Mouse (Mus musculus) kidney, embryonic 14.5 days (tissue): ENCODE data around the gene Smarcc1. TPM values are rescaled to one million over a fixed set of nuclear protein-coding genes. Genes with fewer than 3 reads are reported as not detected.

Experiments used
- ATAC-seq: fragments of 200-750 bp; cut with Nextera tagmentation; 2 replicates; pipeline ENCODE4 v1.8.0; 2017; ENCODE audit warnings: moderate number of reproducible peaks, mild to moderate bottlenecking, moderate TSS enrichment, moderate library complexity; ENCODE audit not compliant: low FRiP score, low TSS enrichment
- H3K27ac ChIP-seq: fragments of 300-500 bp; sonication (generic); 2 replicates; pipeline ENCODE4 v1.5.1; 2014; ENCODE audit warnings: low read depth, mild to moderate bottlenecking, low read length, moderate library complexity, mixed read lengths
- H3K27me3 ChIP-seq: fragments of 300-500 bp; sonication (generic); 2 replicates; pipeline ENCODE4 v1.6.1; 2014; ENCODE audit warnings: mild to moderate bottlenecking, low read length; ENCODE audit not compliant: control insufficient read depth, insufficient read depth
- H3K36me3 ChIP-seq: fragments of 300-500 bp; sonication (generic); 2 replicates; pipeline ENCODE4 v1.6.1; 2014; ENCODE audit warnings: low read length, mixed read lengths; ENCODE audit not compliant: control insufficient read depth, insufficient read depth
- H3K4me1 ChIP-seq: fragments of 300-500 bp; sonication (generic); 2 replicates; pipeline ENCODE4 v1.6.1; 2014; ENCODE audit warnings: low read length, mixed read lengths; ENCODE audit not compliant: control insufficient read depth, insufficient read depth
- H3K4me2 ChIP-seq: fragments of 300-500 bp; sonication (generic); replicated peaks from 2 replicates; pipeline ENCODE4 v1.6.1; 2014; ENCODE audit warnings: low read depth, mild to moderate bottlenecking, low read length
- H3K4me3 ChIP-seq: fragments of 300-500 bp; sonication (generic); 2 replicates; pipeline ENCODE4 v1.5.1; 2014; ENCODE audit warnings: mild to moderate bottlenecking, low read length
- H3K9ac ChIP-seq: fragments of 300-500 bp; sonication (generic); 2 replicates; pipeline ENCODE4 v1.6.1; 2014; ENCODE audit warnings: low read depth, mild to moderate bottlenecking, low read length, moderate library complexity
- H3K9me3 ChIP-seq: fragments of 300-500 bp; sonication (generic); 2 replicates; pipeline ENCODE4 v1.6.1; 2016; ENCODE audit warnings: low read length; ENCODE audit not compliant: control insufficient read depth
- WGBS: fragments of 180-500 bp; shearing (Covaris S2); extraction: QIAGEN DNeasy Blood & Tissue Kit; methylation state at CpG from one replicate; pipeline ENCODE4 v1.1.7; 2014; 5-methylcytosine and 5-hydroxymethylcytosine counted together
- polyA plus RNA-seq: library from polyadenylated mRNA; unstranded; fragments of >200 nt; fragmentation: Nextera tagmentation; extraction: Ambion mirVana; gene quantifications from 2 replicates; pipeline ENCODE4 v1.2.1, GENCODE M21; 2014

Smarcc1 gene
- polyA plus RNA-seq, 1 experiment from 2014 or later, result 198 TPM

DNA sequence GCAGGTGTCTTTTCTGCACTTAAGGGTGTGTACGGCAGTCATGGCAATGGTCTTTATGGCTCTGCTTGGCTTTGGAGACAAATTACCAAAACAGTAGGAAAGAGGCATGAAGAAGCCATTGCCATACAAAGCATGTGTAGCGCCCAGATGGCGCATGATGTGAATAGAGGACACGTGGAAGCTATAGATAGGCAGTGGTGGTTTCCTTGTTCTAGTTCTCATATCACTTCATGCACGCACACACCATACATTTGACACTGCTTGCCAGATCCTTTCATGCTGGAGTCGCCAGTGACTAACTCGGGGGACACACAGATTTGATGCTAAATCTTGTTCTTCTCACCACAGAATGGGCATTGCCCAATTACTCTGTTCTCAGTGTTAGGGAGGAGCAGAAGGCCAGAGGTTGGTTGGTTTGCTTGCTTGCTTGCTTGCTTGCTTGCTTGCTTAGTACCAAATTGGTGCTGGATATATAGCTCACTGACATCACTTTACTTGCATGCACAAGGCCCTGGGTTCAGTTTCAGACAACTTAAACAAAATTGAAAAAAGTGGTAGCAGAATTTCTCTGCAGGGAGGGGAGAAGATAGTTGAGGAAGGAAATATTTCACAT is 125.8 kb downstream of the Smarcc1 start, which contains the start of gene Cspg5:
Gene Cspg5 (plus strand): TSS at position 563 of the 613 bp plus-strand sequence.
- peak within 1 kb of the TSS; percentile 69 for H3K4me3 ChIP-seq
- H3K27me3 ChIP-seq, result peaks cover 18% of the 10 kb centered on the region; the same call in 1 of the 2 replicates
- H3K4me1 ChIP-seq, result 0 out of 2 replicates have a peak, but pooled peaks cover 9% of the 10 kb centered on the region
- 89% methylated on average over 7 of the region's 7 CpGs for WGBS
- peaks cover 21% of the 10 kb centered on the region; the same call in 1 of the 2 replicates for H3K36me3 ChIP-seq
- H3K9ac ChIP-seq, result no peak within 1 kb of the TSS
- no peak within 1 kb of the TSS for H3K27ac ChIP-seq
- no peak for ATAC-seq
- peak within 1 kb of the TSS; percentile 100 for H3K4me2 ChIP-seq
- H3K9me3 ChIP-seq, result no peaks in the 10 kb centered on the region

DNA sequence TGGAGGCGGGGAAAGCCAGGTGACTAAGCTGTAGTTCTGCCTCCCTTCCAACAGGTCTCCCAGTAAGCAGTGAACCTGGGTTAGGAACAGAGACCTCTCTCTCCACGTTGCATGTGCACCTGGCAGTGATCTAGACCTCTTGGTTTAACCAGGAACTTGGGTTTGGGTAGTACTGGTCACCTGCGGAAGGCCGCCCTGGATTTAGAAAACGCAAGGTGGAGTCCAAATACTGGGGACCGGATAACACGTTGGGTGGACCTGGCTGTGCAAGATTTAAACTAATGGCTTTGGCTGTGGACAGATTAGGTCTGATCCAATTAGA is 127.0 kb downstream of the Smarcc1 start:
- peaks cover 11% of the 10 kb centered on the region; the same call in 1 of the 2 replicates for H3K36me3 ChIP-seq
- peaks cover 18% of the 10 kb centered on the region; the same call in 1 of the 2 replicates for H3K27me3 ChIP-seq
- H3K4me2 ChIP-seq, result peak overlapping the region; percentile 100
- 0 out of 2 replicates have a peak, but pooled peaks cover 9% of the 10 kb centered on the region for H3K4me1 ChIP-seq
- WGBS, result 22% methylated on average over 7 of the region's 7 CpGs
- no peak overlapping the region for H3K27ac ChIP-seq
- peak overlapping the region; percentile 57; the same call in 1 of the 2 replicates for H3K9ac ChIP-seq
- ATAC-seq, result no peak
- H3K9me3 ChIP-seq, result no peaks in the 10 kb centered on the region
- peak overlapping the region; percentile 69 for H3K4me3 ChIP-seq

DNA sequence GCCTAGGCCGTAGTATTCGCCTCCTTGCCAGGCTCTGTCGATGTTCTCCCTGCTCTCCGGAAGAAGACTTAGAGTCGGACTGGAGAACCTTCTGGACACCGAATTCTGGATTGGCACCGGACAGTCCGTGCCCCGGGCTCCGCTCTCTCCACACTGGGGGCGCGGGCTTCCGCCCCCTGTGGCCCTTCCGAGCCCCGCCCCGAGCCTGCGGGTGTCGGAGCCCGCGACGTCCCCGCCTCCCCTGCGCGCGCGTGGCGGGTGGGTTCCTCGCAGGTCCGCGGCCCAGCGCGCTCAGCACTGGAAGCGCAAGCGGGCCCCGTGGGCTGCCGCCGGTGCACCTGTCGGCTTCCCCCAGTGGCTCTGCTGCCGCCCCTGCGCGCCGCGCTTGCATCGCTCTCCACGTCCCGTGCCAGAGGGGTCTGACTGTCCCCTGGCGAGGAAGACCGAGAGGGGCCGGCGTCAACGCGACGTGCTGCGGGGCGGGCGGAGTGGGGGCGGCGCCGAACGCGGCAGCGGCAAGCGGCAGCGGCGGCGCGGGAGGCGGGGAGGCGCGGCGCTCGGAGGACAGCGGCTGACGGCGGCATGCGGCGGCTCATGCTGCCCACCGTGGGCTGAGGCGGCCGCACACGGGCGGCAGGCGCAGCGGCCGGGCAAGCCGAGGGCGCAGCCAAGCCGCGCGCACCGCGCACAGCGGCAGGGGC is 127.5 kb downstream of the Smarcc1 start:
- Histone ChIP-seq H3K27ac (no peak overlapping the region), H3K9ac (peak overlapping the region; percentile 57), H3K36me3 (peaks cover 10% of the 10 kb centered on the region; the same call in 1 of the 2 replicates), H3K9me3 (no peaks in the 10 kb centered on the region), H3K27me3 (peaks cover 18% of the 10 kb centered on the region; the same call in 1 of the 2 replicates), H3K4me3 (peak overlapping the region; percentile 69), H3K4me1 (peaks cover 12% of the 10 kb centered on the region; the same call in 1 of the 2 replicates), H3K4me2 (peak overlapping the region; percentile 100)
- 1% methylated on average over 56 of the region's 93 CpGs for WGBS
- peak; percentile 51 for ATAC-seq

DNA sequence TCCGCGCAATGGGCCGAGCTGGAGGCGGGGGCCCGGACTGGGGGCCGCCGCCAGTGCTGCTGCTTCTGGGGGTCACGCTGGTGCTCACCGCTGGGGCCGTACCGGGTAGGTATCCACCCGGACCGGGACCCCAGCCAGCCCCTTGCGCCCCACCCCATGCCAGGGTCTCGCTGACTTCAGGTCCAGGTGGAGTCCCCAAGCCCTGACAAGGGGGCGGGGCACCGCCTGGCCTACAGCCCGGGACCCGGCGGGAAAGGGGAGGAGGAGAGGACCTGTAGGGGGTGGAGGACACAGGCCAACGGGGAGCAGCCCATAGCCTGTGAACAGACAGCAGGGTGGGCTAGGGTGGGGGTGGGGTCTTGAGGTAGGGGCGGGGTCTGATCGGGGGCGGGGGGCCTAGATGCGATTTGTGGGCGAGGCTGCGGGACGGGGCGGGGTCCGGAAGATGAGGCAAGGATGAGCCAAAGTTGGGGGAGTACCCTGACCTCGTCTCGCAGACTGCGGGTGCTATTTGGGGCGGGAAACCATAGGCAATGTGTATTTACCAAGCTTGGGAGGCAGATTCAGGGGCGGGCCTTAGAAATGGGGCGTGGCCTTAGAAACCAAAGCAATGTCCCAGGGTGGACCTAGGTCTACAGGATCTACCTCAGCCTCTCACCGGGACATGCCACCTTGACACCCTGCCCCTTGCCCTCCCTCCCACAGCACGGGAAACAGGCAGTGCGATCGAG is 128.2 kb downstream of the Smarcc1 start:
- peak overlapping the region; percentile 69 for H3K4me3 ChIP-seq
- H3K36me3 ChIP-seq, result 0 out of 2 replicates have a peak, but pooled peaks cover 3% of the 10 kb centered on the region
- 1% methylated on average over 40 of the region's 40 CpGs for WGBS
- H3K4me2 ChIP-seq, result peak overlapping the region; percentile 100
- H3K9me3 ChIP-seq, result no peaks in the 10 kb centered on the region
- H3K27ac ChIP-seq, result no peak overlapping the region
- ATAC-seq, result peak; percentile 84
- H3K9ac ChIP-seq, result peak overlapping the region; percentile 57
- peaks cover 18% of the 10 kb centered on the region; the same call in 1 of the 2 replicates for H3K27me3 ChIP-seq
- peaks cover 15% of the 10 kb centered on the region; the same call in 1 of the 2 replicates for H3K4me1 ChIP-seq

DNA sequence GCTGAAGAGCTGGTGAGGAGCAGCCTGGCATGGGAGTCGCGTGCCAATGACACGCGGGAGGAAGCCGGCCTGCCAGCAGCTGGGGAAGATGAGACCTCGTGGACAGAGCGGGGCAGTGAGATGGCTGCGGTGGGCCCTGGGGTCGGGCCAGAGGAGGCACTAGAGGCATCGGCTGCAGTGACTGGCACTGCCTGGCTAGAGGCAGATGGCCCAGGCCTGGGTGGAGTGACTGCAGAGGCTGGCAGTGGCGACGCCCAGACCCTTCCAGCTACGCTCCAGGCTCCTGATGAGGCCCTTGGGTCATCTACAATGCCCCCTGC is 128.8 kb downstream of the Smarcc1 start:
- Histone ChIP-seq H3K4me3 (peak overlapping the region; percentile 69), H3K9me3 (no peaks in the 10 kb centered on the region), H3K36me3 (no peaks in the 10 kb centered on the region), H3K27ac (no peak overlapping the region), H3K9ac (peak overlapping the region; percentile 32; the same call in 1 of the 2 replicates), H3K4me2 (peak overlapping the region; percentile 100), H3K27me3 (peaks cover 18% of the 10 kb centered on the region; the same call in 1 of the 2 replicates), H3K4me1 (peaks cover 15% of the 10 kb centered on the region; the same call in 1 of the 2 replicates)
- WGBS, result 38% methylated on average over 13 of the region's 13 CpGs
- ATAC-seq, result peak; percentile 13

DNA sequence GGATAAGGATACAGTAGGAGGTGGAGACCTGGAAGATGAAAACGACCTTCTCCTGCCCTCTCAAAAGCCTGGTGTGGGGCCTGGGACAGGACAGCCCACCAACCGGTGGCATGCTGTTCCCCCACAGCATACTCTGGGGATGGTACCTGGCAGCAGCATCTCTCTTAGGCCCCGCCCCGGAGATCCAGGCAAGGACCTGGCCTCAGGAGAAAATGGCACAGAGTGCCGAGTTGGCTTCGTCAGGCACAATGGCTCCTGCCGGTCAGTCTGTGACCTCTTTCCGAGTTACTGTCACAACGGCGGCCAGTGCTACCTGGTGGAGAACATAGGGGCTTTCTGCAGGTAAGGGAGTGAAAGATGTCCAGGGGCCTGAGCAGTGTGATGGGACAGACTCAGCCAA is 129.5 kb downstream of the Smarcc1 start:
- H3K4me1 ChIP-seq, result peaks cover 15% of the 10 kb centered on the region; the same call in 1 of the 2 replicates
- H3K4me3 ChIP-seq, result no peak overlapping the region
- no peak overlapping the region for H3K9ac ChIP-seq
- no peak for ATAC-seq
- H3K27me3 ChIP-seq, result peaks cover 18% of the 10 kb centered on the region; the same call in 1 of the 2 replicates
- no peaks in the 10 kb centered on the region for H3K9me3 ChIP-seq
- no peak overlapping the region for H3K27ac ChIP-seq
- H3K36me3 ChIP-seq, result no peaks in the 10 kb centered on the region
- WGBS, result 82% methylated on average over 10 of the region's 10 CpGs
- no peak overlapping the region for H3K4me2 ChIP-seq

DNA sequence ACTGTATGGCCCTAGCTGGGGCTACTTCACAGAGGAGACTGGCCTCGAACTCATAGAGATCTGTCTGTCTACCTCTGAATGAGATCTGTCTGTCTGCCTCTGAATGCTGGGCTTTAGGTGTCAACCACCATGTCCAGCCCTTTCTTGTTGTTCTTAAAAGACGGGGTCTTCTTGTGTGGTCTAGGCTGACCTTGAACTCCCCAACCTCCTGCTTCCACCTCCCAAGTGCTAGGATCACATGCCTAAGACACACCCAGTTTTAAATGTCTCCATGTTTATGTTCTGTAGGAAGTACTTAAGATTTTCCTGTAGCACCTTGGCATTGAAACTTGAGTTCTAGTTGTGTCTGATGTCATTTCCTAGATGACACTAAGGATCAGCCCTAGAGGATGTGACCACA is 131.4 kb downstream of the Smarcc1 start:
- 80% methylated on average over 2 of the region's 2 CpGs for WGBS
- H3K9ac ChIP-seq, result no peak overlapping the region

DNA sequence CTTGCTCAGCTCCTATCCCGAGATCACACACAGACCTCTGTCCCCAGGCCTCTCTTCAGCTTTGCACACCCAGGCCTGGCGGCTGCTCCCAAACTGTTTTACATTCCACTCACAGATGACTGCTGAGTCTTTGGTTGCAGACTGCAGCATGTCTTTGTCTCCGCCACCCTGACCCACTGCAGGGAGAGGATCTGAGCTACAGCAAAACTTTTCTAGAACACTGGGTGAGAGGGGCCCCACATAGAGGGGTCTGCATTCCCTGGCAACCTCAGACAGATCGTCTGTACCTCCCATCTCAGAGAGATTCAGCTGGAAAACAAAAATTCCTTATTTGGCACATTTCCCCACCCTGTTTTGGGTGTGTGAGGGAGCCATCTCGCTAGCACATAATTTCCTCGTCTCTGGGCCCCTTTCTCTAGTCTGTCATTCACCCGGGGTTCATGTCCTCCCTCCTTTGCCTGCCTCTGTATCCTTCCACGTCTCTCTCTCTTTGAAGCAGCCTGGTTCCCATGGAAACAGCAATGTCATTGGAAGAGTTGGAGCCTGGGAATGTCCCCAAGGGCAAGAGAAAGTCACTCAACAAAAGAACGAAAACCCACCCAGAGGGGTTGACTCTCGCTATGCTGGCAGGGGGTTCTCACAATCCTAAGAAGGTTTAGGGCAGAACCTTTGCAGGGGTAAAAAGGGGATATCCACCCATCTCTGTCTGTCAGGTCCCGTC is 132.5 kb downstream of the Smarcc1 start:
- H3K9ac ChIP-seq, result 0 out of 2 replicates have a peak overlapping the region, but pooled peaks have one; percentile 12
- no peak for ATAC-seq
- peaks cover 10% of the 10 kb centered on the region; the same call in 1 of the 2 replicates for H3K27me3 ChIP-seq
- no peaks in the 10 kb centered on the region for H3K9me3 ChIP-seq
- H3K36me3 ChIP-seq, result no peaks in the 10 kb centered on the region
- no peak overlapping the region for H3K4me3 ChIP-seq
- no peak overlapping the region for H3K4me2 ChIP-seq
- peaks cover 14% of the 10 kb centered on the region; the same call in 1 of the 2 replicates for H3K4me1 ChIP-seq
- WGBS, result 19% methylated on average over 11 of the region's 11 CpGs
- peak overlapping the region; percentile 30; the same call in 1 of the 2 replicates for H3K27ac ChIP-seq

More for the DNA sequence above, 131.4 kb downstream of the Smarcc1 start:
- H3K4me1 ChIP-seq, result peaks cover 15% of the 10 kb centered on the region; the same call in 1 of the 2 replicates
- H3K27ac ChIP-seq, result no peak overlapping the region
- H3K9me3 ChIP-seq, result no peaks in the 10 kb centered on the region
- no peak for ATAC-seq
- no peak overlapping the region for H3K4me2 ChIP-seq
- H3K27me3 ChIP-seq, result peaks cover 15% of the 10 kb centered on the region; the same call in 1 of the 2 replicates
- H3K36me3 ChIP-seq, result no peaks in the 10 kb centered on the region
- H3K4me3 ChIP-seq, result no peak overlapping the region
